16 mouse cellular contexts compared by ENCODE assay signal in genomic region chr7:121335390-121336109, GRCm38 (mm10). TPM values are rescaled to one million over a fixed set of nuclear protein-coding genes. Genes with fewer than 3 reads are reported as not detected.
"Had no signal": no experiment of that assay in that cellular context is flagged by ENCODE, and none has a peak within 500 bp of the region (broad histone marks: within the 10 kb centered on the region; RNA-seq: fewer than 3 reads in every experiment).

No protein-coding gene starts in this region.

- H3K4me1 ChIP-seq: liver, embryonic 12.5 days; midbrain, embryonic 12.5 days had no signal

- H3K4me3 ChIP-seq: limb, embryonic 15.5 days; liver, embryonic 12.5 days; midbrain, embryonic 12.5 days; myocyte; neural tube, embryonic 15.5 days had no signal

- H3K27me3 ChIP-seq: limb, embryonic 15.5 days; liver, embryonic 12.5 days; neural tube, embryonic 15.5 days had no signal

- DNase-seq: kidney, adult 2 months; kidney, postnatal 25 days; layer of hippocampus, postnatal 36 days; lung, embryonic 14.5 days; lung, postnatal 10 days; lung, postnatal 4 days; right cerebral cortex, postnatal 4 days; spleen, adult 18-20 months; thymus, adult 2 months; thymus, postnatal 25 days had no signal

- H3K4me2 ChIP-seq: limb, embryonic 15.5 days; liver, embryonic 12.5 days; lung, embryonic 14.5 days; midbrain, embryonic 12.5 days; neural tube, embryonic 15.5 days had no signal

- H3K9ac ChIP-seq: limb, embryonic 15.5 days; liver, embryonic 12.5 days; lung, embryonic 14.5 days; midbrain, embryonic 12.5 days; neural tube, embryonic 15.5 days had no signal

- H3K9me3 ChIP-seq: limb, embryonic 15.5 days; liver, embryonic 12.5 days; midbrain, embryonic 12.5 days; neural tube, embryonic 15.5 days had no signal

- ATAC-seq: liver, embryonic 12.5 days had no signal

- H3K27ac ChIP-seq: limb, embryonic 15.5 days; liver, embryonic 12.5 days; midbrain, embryonic 12.5 days; neural tube, embryonic 15.5 days had no signal

- H3K36me3 ChIP-seq: limb, embryonic 15.5 days; liver, embryonic 12.5 days; midbrain, embryonic 12.5 days; neural tube, embryonic 15.5 days had no signal

RNA-seq across cellular contexts. Expression of gene Hs3st2, which starts 56.1 kb away (rescaled TPM):
- total RNA-seq: megakaryocyte, adult 5-6 weeks had no signal
- polyA plus RNA-seq: myocyte had no signal
